Mouse (Mus musculus): ENCODE results near the gene Tigit. TPM values are rescaled to one million over a fixed set of nuclear protein-coding genes. Genes with fewer than 3 reads are reported as not detected.

Tigit gene
- polyA plus RNA-seq, 1 experiment from 2014 or later, result not detected

DNA sequence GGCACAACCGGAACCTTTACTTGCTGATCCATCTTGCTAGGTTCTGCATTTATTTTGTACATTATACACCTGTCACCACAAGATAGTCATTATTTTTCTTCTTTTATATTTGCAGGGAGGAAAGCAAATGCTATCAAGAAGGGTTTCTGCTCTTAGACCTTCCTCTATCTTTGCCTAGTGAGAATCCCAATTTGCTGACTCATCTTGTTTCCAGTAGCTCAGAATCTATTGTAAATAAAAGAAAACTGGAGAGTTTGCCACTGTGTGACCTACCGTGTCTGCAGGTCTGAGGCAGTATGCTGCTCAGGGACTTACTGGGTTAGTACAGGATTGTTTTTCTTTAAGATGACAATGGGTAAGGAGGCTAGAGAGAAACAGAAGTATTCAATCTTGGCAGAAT lies 24.0 kb upstream of the Tigit start:
- H3K27me3 ChIP-seq (ENCODE audit: control insufficient read depth, insufficient read depth, low read length), result no peaks in the 10 kb centered on the region
- WGBS, result 69% methylated on average over 2 of the region's 2 CpGs
- ATAC-seq (ENCODE audit: low FRiP score, low TSS enrichment), result no peak

DNA sequence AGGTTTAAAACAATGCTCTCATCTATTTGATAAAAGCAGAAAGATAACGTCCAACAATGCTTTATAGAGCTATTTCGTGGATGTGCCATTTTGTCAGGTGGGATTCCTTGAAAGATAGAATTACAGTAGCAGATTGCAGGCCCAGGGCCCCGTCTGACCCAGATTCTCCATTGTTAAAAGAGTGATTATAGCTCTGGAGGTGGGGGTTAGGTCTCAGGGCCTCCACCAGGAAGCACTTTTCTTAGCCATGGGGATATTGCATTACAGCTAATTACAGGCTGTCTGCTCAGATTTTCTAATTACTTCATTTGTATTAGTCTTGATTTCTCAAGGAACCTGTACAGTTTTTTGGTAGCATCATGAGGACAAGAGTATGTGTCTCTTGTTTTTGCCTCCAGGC lies 10.5 kb upstream of the Tigit start:
- no peak overlapping the region for H3K4me3 ChIP-seq (ENCODE audit: low read depth, low read length)
- no peak overlapping the region for H3K4me2 ChIP-seq (replicated peaks; ENCODE audit: low read depth)
- H3K9ac ChIP-seq (ENCODE audit: low read length), result no peak overlapping the region
- H3K4me1 ChIP-seq (replicated peaks; ENCODE audit: control insufficient read depth, insufficient read depth), result no peaks in the 10 kb centered on the region
- H3K27ac ChIP-seq (replicated peaks), result no peak overlapping the region
- H3K27me3 ChIP-seq (ENCODE audit: control insufficient read depth, insufficient read depth, low read length), result no peaks in the 10 kb centered on the region
- no peaks in the 10 kb centered on the region for H3K9me3 ChIP-seq (ENCODE audit: control insufficient read depth, low read length)
- TF ChIP-seq EP300 (optimal IDR thresholded peaks at IDR 0.05), result no peak
- TF ChIP-seq CTCF (IDR thresholded peaks at IDR 0.05; ENCODE audit: low read depth), result no peak
- ATAC-seq (ENCODE audit: low FRiP score, low TSS enrichment) (no peak), DNase-seq (ENCODE audit: low spot score) (no peak)
- no peaks in the 10 kb centered on the region for H3K36me3 ChIP-seq (ENCODE audit: control insufficient read depth, insufficient read depth, low read length)
- 73% methylated on average over 3 of the region's 3 CpGs for WGBS

More for the DNA sequence above, 24.0 kb upstream of the Tigit start:
- no peaks in the 10 kb centered on the region for H3K36me3 ChIP-seq (ENCODE audit: control insufficient read depth, insufficient read depth, low read length)
- DNase-seq (ENCODE audit: low spot score), result no peak
- TF ChIP-seq CTCF (IDR thresholded peaks at IDR 0.05; ENCODE audit: low read depth) (no peak), EP300 (optimal IDR thresholded peaks at IDR 0.05) (no peak)
- H3K4me1 ChIP-seq (replicated peaks; ENCODE audit: control insufficient read depth, insufficient read depth), result no peaks in the 10 kb centered on the region
- H3K4me3 ChIP-seq (ENCODE audit: low read depth, low read length), result no peak overlapping the region
- H3K4me2 ChIP-seq (replicated peaks; ENCODE audit: low read depth), result no peak overlapping the region
- no peak overlapping the region for H3K9ac ChIP-seq (ENCODE audit: low read length)
- no peak overlapping the region for H3K27ac ChIP-seq (replicated peaks)
- H3K9me3 ChIP-seq (ENCODE audit: control insufficient read depth, low read length), result no peaks in the 10 kb centered on the region

DNA sequence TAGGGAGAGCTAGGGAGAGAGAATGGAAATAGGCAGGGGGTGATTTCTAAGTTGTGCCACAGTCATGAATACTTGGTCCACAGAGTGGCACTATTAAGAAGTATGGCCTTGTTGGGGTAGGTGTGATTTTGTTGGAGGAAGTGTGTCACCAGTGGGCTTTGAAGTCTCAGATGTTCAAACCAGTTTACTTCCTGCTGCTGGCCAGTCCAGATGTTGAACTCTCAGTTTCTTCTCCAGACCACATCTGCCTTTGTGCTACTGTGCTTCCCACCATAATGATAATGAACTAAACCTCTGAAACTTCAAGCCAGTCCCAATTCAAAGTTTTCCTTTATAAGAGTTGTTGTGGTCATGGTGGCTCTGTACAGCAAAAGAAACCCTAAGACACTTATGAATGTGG lies 8.8 kb upstream of the Tigit start:
- H3K4me2 ChIP-seq (replicated peaks; ENCODE audit: low read depth), result no peak overlapping the region
- no peak overlapping the region for H3K4me3 ChIP-seq (ENCODE audit: low read depth, low read length)
- TF ChIP-seq CTCF (IDR thresholded peaks at IDR 0.05; ENCODE audit: low read depth) (no peak), EP300 (optimal IDR thresholded peaks at IDR 0.05) (no peak)
- H3K36me3 ChIP-seq (ENCODE audit: control insufficient read depth, insufficient read depth, low read length), result no peaks in the 10 kb centered on the region
- no peak for ATAC-seq (ENCODE audit: low FRiP score, low TSS enrichment)
- H3K27me3 ChIP-seq (ENCODE audit: control insufficient read depth, insufficient read depth, low read length), result no peaks in the 10 kb centered on the region
- no peak overlapping the region for H3K9ac ChIP-seq (ENCODE audit: low read length)
- no peaks in the 10 kb centered on the region for H3K4me1 ChIP-seq (replicated peaks; ENCODE audit: control insufficient read depth, insufficient read depth)
- no peaks in the 10 kb centered on the region for H3K9me3 ChIP-seq (ENCODE audit: control insufficient read depth, low read length)
- no peak for DNase-seq (ENCODE audit: low spot score)
- no peak overlapping the region for H3K27ac ChIP-seq (replicated peaks)

DNA sequence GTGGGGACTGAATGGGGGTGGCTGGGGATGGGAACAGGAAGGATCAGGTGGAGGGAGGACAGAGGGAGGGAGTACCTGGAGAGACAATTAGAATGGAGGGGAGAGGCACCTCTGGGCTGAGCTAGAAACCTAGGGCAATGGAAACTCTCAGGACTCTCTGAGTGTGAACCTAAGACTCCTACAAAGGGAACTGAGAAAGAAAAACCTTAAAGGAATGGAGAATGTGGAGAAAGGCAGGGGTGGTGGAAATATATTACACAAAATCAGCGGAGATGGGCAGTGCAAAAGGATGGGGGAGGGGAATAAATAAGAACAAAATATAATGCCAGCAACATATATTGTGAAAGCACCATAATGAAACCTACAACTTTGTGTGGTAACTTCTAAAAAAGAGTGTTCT lies 8.0 kb upstream of the Tigit start:
- H3K27ac ChIP-seq (replicated peaks), result no peak overlapping the region
- no peak for ATAC-seq (ENCODE audit: low FRiP score, low TSS enrichment)
- TF ChIP-seq CTCF (IDR thresholded peaks at IDR 0.05; ENCODE audit: low read depth), result no peak
- TF ChIP-seq EP300 (optimal IDR thresholded peaks at IDR 0.05), result no peak

GRCm38 (mm10) chr16:43668294-43668693 lies 4.3 kb upstream of the Tigit start:
- TF ChIP-seq EP300 (optimal IDR thresholded peaks at IDR 0.05) (no peak), CTCF (IDR thresholded peaks at IDR 0.05; ENCODE audit: low read depth) (no peak)
- H3K27ac ChIP-seq (replicated peaks), result no peak overlapping the region
- no peak for ATAC-seq (ENCODE audit: low FRiP score, low TSS enrichment)
- no peak overlapping the region for H3K4me2 ChIP-seq (replicated peaks; ENCODE audit: low read depth)
- no peaks in the 10 kb centered on the region for H3K36me3 ChIP-seq (ENCODE audit: control insufficient read depth, insufficient read depth, low read length)
- H3K27me3 ChIP-seq (ENCODE audit: control insufficient read depth, insufficient read depth, low read length), result no peaks in the 10 kb centered on the region
- no peak overlapping the region for H3K9ac ChIP-seq (ENCODE audit: low read length)
- DNase-seq (ENCODE audit: low spot score), result no peak
- H3K4me1 ChIP-seq (replicated peaks; ENCODE audit: control insufficient read depth, insufficient read depth), result no peaks in the 10 kb centered on the region
- no peaks in the 10 kb centered on the region for H3K9me3 ChIP-seq (ENCODE audit: control insufficient read depth, low read length)
- WGBS, result 91% methylated on average over 3 of the region's 3 CpGs
- no peak overlapping the region for H3K4me3 ChIP-seq (ENCODE audit: low read depth, low read length)

More for the DNA sequence above, 8.0 kb upstream of the Tigit start:
- no peaks in the 10 kb centered on the region for H3K36me3 ChIP-seq (ENCODE audit: control insufficient read depth, insufficient read depth, low read length)
- no peak for DNase-seq (ENCODE audit: low spot score)
- H3K4me2 ChIP-seq (replicated peaks; ENCODE audit: low read depth), result no peak overlapping the region
- H3K9me3 ChIP-seq (ENCODE audit: control insufficient read depth, low read length), result no peaks in the 10 kb centered on the region
- no peak overlapping the region for H3K9ac ChIP-seq (ENCODE audit: low read length)
- no peaks in the 10 kb centered on the region for H3K4me1 ChIP-seq (replicated peaks; ENCODE audit: control insufficient read depth, insufficient read depth)
- H3K27me3 ChIP-seq (ENCODE audit: control insufficient read depth, insufficient read depth, low read length), result no peaks in the 10 kb centered on the region
- no peak overlapping the region for H3K4me3 ChIP-seq (ENCODE audit: low read depth, low read length)
- 100% methylated on average over 1 of the region's 1 CpGs for WGBS

DNA sequence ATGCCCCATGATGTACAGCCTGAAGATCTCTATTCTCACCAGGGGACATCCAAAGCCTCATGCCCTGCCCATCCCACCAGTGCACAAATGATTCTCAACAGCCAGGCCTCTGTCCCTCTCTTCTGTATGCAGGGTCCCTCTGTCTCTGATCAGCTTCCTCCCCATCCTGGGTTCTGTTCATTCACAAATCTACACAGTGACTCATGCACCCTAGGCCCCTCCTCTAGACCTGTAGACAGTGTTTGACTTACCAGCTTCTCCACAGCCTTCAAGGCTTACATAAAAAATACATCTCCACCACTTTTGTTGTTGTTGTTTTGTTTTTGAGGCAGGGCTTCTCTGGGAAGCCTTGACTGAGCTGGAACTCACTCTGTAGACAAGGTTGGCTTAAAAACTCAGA lies 915 bp upstream of the Tigit start:
- H3K27ac ChIP-seq (replicated peaks), result no peak overlapping the region
- H3K27me3 ChIP-seq (ENCODE audit: control insufficient read depth, insufficient read depth, low read length), result no peaks in the 10 kb centered on the region
- no peak overlapping the region for H3K9ac ChIP-seq (ENCODE audit: low read length)
- H3K4me1 ChIP-seq (replicated peaks; ENCODE audit: control insufficient read depth, insufficient read depth), result no peaks in the 10 kb centered on the region
- ATAC-seq (ENCODE audit: low FRiP score, low TSS enrichment), result no peak
- H3K4me3 ChIP-seq (ENCODE audit: low read depth, low read length), result no peak overlapping the region
- TF ChIP-seq EP300 (optimal IDR thresholded peaks at IDR 0.05), result no peak
- TF ChIP-seq CTCF (IDR thresholded peaks at IDR 0.05; ENCODE audit: low read depth), result no peak
- H3K36me3 ChIP-seq (ENCODE audit: control insufficient read depth, insufficient read depth, low read length), result no peaks in the 10 kb centered on the region
- H3K4me2 ChIP-seq (replicated peaks; ENCODE audit: low read depth), result no peak overlapping the region
- no peak for DNase-seq (ENCODE audit: low spot score)
- no peaks in the 10 kb centered on the region for H3K9me3 ChIP-seq (ENCODE audit: control insufficient read depth, low read length)
